ENCODE assay signal across 19 mouse cellular contexts in genomic region chr6:48435706-48436349, GRCm38 (mm10). TPM values are rescaled to one million over a fixed set of nuclear protein-coding genes. Genes with fewer than 3 reads are reported as not detected.
DNase-seq lines count a peak whose midpoint lies in the region; ATAC-seq and TF ChIP-seq lines count a peak whose summit lies in the region.
"Had no signal": no experiment of that assay in that cellular context is flagged by ENCODE, and none has a peak within 500 bp of the region (broad histone marks: within the 10 kb centered on the region; RNA-seq: fewer than 3 reads in every experiment).

No protein-coding gene starts in this region.

- H3K9ac ChIP-seq in kidney, embryonic 14.5 days (ENCODE audit: low read depth, low read length) = no peak overlapping the region
- H3K9ac ChIP-seq in embryonic facial prominence, embryonic 14.5 days (ENCODE audit: low read depth, low read length) = no peak overlapping the region
- no peak overlapping the region for H3K9ac ChIP-seq in stomach, embryonic 14.5 days (replicated peaks; ENCODE audit: low read depth, low read length)
- H3K9ac ChIP-seq: embryonic facial prominence, embryonic 12.5 days; heart, embryonic 12.5 days; hindbrain, embryonic 14.5 days; intestine, embryonic 15.5 days; liver, embryonic 12.5 days had no signal

- H3K27ac ChIP-seq in kidney, embryonic 14.5 days (ENCODE audit: low read depth, low read length) = no peak overlapping the region
- no peak overlapping the region; the same call in 1 of the 2 replicates for H3K27ac ChIP-seq in embryonic facial prominence, embryonic 14.5 days (replicated peaks; ENCODE audit: low read depth, low read length)
- H3K27ac ChIP-seq in stomach, embryonic 14.5 days (ENCODE audit: low read length) = peak overlapping the region; percentile 15; the same call in 1 of the 2 replicates
- no peak overlapping the region for H3K27ac ChIP-seq in layer of hippocampus, adult 2 months
- H3K27ac ChIP-seq: embryonic facial prominence, embryonic 12.5 days; hindbrain, embryonic 14.5 days; intestine, embryonic 15.5 days; liver, embryonic 12.5 days had no signal

- no peak overlapping the region for H3K4me2 ChIP-seq in kidney, embryonic 14.5 days (replicated peaks; ENCODE audit: low read depth, low read length)
- H3K4me2 ChIP-seq in embryonic facial prominence, embryonic 14.5 days (ENCODE audit: low read depth, low read length) = no peak overlapping the region
- H3K4me2 ChIP-seq in stomach, embryonic 14.5 days (replicated peaks; ENCODE audit: low read depth, low read length) = no peak overlapping the region
- H3K4me2 ChIP-seq: embryonic facial prominence, embryonic 12.5 days; heart, embryonic 12.5 days; hindbrain, embryonic 14.5 days; intestine, embryonic 15.5 days; liver, embryonic 12.5 days had no signal

- no peak overlapping the region for H3K4me3 ChIP-seq in kidney, embryonic 14.5 days (ENCODE audit: low read length)
- no peak overlapping the region for H3K4me3 ChIP-seq in embryonic facial prominence, embryonic 14.5 days (ENCODE audit: low read depth, low read length)
- no peak overlapping the region for H3K4me3 ChIP-seq in stomach, embryonic 14.5 days (ENCODE audit: low read depth, low read length)
- no peak overlapping the region for H3K4me3 ChIP-seq in layer of hippocampus, adult 2 months
- H3K4me3 ChIP-seq: embryonic facial prominence, embryonic 12.5 days; heart, embryonic 12.5 days; intestine, embryonic 15.5 days; liver, embryonic 12.5 days had no signal

- H3K4me1 ChIP-seq in kidney, embryonic 14.5 days (ENCODE audit: control insufficient read depth, insufficient read depth, low read length) = peaks cover 34% of the 10 kb centered on the region
- H3K4me1 ChIP-seq in embryonic facial prominence, embryonic 14.5 days (ENCODE audit: control insufficient read depth, insufficient read depth, low read length) = peaks cover 29% of the 10 kb centered on the region
- H3K4me1 ChIP-seq in stomach, embryonic 14.5 days (ENCODE audit: control insufficient read depth, insufficient read depth, low read length) = peaks cover 28% of the 10 kb centered on the region

- DNase-seq in kidney, adult 18-20 months = peak; percentile 47
- DNase-seq in embryonic facial prominence, embryonic 14.5 days (ENCODE audit: low spot score) = peak; percentile 38
- DNase-seq in kidney, adult 9 months = peak; percentile 52
- no peak for DNase-seq in retina, postnatal 1 day
- DNase-seq in layer of hippocampus, adult 2 months (ENCODE audit: low spot score in 2 of 2) = no peak
- no peak for DNase-seq in frontal cortex, postnatal 10 days (ENCODE audit: low spot score in 2 of 2)
- DNase-seq: cerebellum, adult 11-12 months; left cerebral cortex, postnatal 4 days; midbrain, embryonic 14.5 days; thymus, postnatal 4 days had no signal

- TF ChIP-seq CTCF in layer of hippocampus, adult 2 months (conservative IDR thresholded peaks at IDR 0.05) = no peak

- peaks cover 21% of the 10 kb centered on the region for H3K36me3 ChIP-seq in kidney, embryonic 14.5 days (ENCODE audit: control insufficient read depth, insufficient read depth, low read length)
- peaks cover 34% of the 10 kb centered on the region for H3K36me3 ChIP-seq in embryonic facial prominence, embryonic 14.5 days (ENCODE audit: control insufficient read depth, insufficient read depth, low read length)
- H3K36me3 ChIP-seq in stomach, embryonic 14.5 days (ENCODE audit: control insufficient read depth, insufficient read depth, low read length) = peaks cover 34% of the 10 kb centered on the region

- H3K27me3 ChIP-seq in kidney, embryonic 14.5 days (ENCODE audit: control insufficient read depth, insufficient read depth, low read length) = no peaks in the 10 kb centered on the region
- H3K27me3 ChIP-seq in embryonic facial prominence, embryonic 14.5 days (replicated peaks; ENCODE audit: control insufficient read depth, insufficient read depth, low read length) = no peaks in the 10 kb centered on the region
- no peaks in the 10 kb centered on the region for H3K27me3 ChIP-seq in stomach, embryonic 14.5 days (ENCODE audit: control insufficient read depth, insufficient read depth, low read length)
- H3K27me3 ChIP-seq: intestine, embryonic 15.5 days had no signal

- 70% methylated on average over 5 of the region's 5 CpGs for WGBS in kidney, embryonic 14.5 days
- 79% methylated on average over 5 of the region's 5 CpGs for WGBS in embryonic facial prominence, embryonic 14.5 days
- WGBS in stomach, embryonic 14.5 days = 45% methylated on average over 5 of the region's 5 CpGs

- no peaks in the 10 kb centered on the region for H3K9me3 ChIP-seq in kidney, embryonic 14.5 days (ENCODE audit: control insufficient read depth, low read length)
- no peaks in the 10 kb centered on the region for H3K9me3 ChIP-seq in embryonic facial prominence, embryonic 14.5 days (ENCODE audit: control insufficient read depth, low read length)
- no peaks in the 10 kb centered on the region for H3K9me3 ChIP-seq in stomach, embryonic 14.5 days (ENCODE audit: control insufficient read depth, low read depth, low read length)
- H3K9me3 ChIP-seq: embryonic facial prominence, embryonic 12.5 days; heart, embryonic 12.5 days; intestine, embryonic 15.5 days; liver, embryonic 12.5 days had no signal

- ATAC-seq in kidney, embryonic 14.5 days (ENCODE audit: low FRiP score, low TSS enrichment) = no peak
- ATAC-seq in embryonic facial prominence, embryonic 14.5 days (ENCODE audit: low read depth) = no peak
- no peak for ATAC-seq in stomach, embryonic 14.5 days (ENCODE audit: insufficient number of reproducible peaks, insufficient read depth, low FRiP score, low read depth)
- ATAC-seq: intestine, embryonic 15.5 days; liver, embryonic 12.5 days had no signal

RNA-seq across cellular contexts. Expression of gene Zfp467, which starts 9.8 kb away (rescaled TPM):
- polyA plus RNA-seq in kidney, embryonic 14.5 days (2014; fragmentation: Nextera tagmentation; extraction: Ambion mirVana) = 27.8 and 31.4 TPM in 2 replicates
- polyA plus RNA-seq in embryonic facial prominence, embryonic 14.5 days (2014; fragmentation: Nextera tagmentation; extraction: Ambion mirVana) = 22.1 and 25.4 TPM in 2 replicates
- 27.1 and 30.8 TPM in 2 replicates for polyA plus RNA-seq in stomach, embryonic 14.5 days (2014; fragmentation: Nextera tagmentation; extraction: Ambion mirVana)
- total RNA-seq in layer of hippocampus, adult 2 months (2021) = 10 to 100 TPM; 20.2 to 25.8 TPM

RNA-seq across cellular contexts. Expression of gene Sspo, which starts 12.2 kb away (rescaled TPM):
- 0.17 and 0.53 TPM in 2 replicates for polyA plus RNA-seq in kidney, embryonic 14.5 days (2014; fragmentation: Nextera tagmentation; extraction: Ambion mirVana)
- 0.29 and 1.1 TPM in 2 replicates for polyA plus RNA-seq in embryonic facial prominence, embryonic 14.5 days (2014; fragmentation: Nextera tagmentation; extraction: Ambion mirVana)
- 0.20 and 0.41 TPM in 2 replicates for polyA plus RNA-seq in stomach, embryonic 14.5 days (2014; fragmentation: Nextera tagmentation; extraction: Ambion mirVana)
- total RNA-seq in layer of hippocampus, adult 2 months (2021) = 1 to 10 TPM in 1 of 2 experiments, under 1 TPM in 1; 0.92 to 1.5 TPM
- total RNA-seq: megakaryocyte, adult 5-6 weeks; neutrophil, adult 5-6 weeks had no signal

RNA-seq across cellular contexts. Expression of gene Krba1, which starts 40.4 kb away (rescaled TPM):
- polyA plus RNA-seq in kidney, embryonic 14.5 days (2014; fragmentation: Nextera tagmentation; extraction: Ambion mirVana) = 16.0 and 23.4 TPM in 2 replicates
- 18.0 and 23.0 TPM in 2 replicates for polyA plus RNA-seq in embryonic facial prominence, embryonic 14.5 days (2014; fragmentation: Nextera tagmentation; extraction: Ambion mirVana)
- polyA plus RNA-seq in stomach, embryonic 14.5 days (2014; fragmentation: Nextera tagmentation; extraction: Ambion mirVana) = 20.1 and 21.7 TPM in 2 replicates
- total RNA-seq in layer of hippocampus, adult 2 months (2021) = 10 to 100 TPM; 42.9 to 49.3 TPM

Comparison
In these comparisons a context has a peak if more than half of its experiments do, and no peak if none do; other contexts are left out.
1. DNase-seq: peak in kidney, adult 18-20 months (single experiment), embryonic facial prominence, embryonic 14.5 days (single experiment) and kidney, adult 9 months (single experiment); none in retina, postnatal 1 day (single experiment), layer of hippocampus, adult 2 months (0 of 2) and frontal cortex, postnatal 10 days (0 of 2).